Mouse (Mus musculus): ENCODE data around the gene Slc22a20.

DNA sequence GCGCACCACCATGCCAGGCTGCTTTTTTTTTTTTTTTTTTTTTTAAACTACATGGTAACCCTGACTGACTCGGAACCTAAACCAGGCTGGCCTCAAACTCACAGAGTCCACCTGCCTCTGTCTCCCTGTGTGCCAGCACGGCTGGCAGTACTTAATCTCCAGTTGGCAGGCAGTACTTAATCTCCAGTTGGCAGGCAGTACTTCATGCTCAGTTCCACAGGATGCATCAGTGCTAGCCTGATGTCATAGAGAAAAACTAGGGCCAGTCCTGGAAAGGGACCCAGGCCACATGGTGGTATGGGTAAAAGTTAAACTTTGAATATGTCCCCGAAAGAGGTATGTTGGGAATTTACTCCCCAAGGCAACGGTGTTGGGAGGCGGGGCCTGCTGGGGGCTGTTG lies 57.8 kb downstream of the Slc22a20 start:
- TF ChIP-seq MYOD1 (IDR thresholded peaks at IDR 0.05; ENCODE audit: control insufficient read depth in 1 of 3, insufficient read length in 2 of 3, low read depth in 2 of 3) = peak in 2 of 3 experiments; percentile 58 to 64
- TF ChIP-seq POLR2A (IDR thresholded peaks at IDR 0.05; ENCODE audit: insufficient read length, low read depth) = no peak
- no peak for TF ChIP-seq E2F4 (IDR thresholded peaks at IDR 0.05; ENCODE audit: insufficient read depth)
- no peak for TF ChIP-seq USF1 (IDR thresholded peaks at IDR 0.05; ENCODE audit: low read depth)
- no peak for TF ChIP-seq TCF12 (IDR thresholded peaks at IDR 0.05; ENCODE audit: insufficient read depth, poor library complexity, severe bottlenecking)
